Mouse (Mus musculus): Measurements from ENCODE around the gene Ppp3r2.

The Ppp3r2 gene

GRCm38 (mm10) chr4:49681812-49682211, at the start of gene Ppp3r2:
TSS of gene Ppp3r2 (minus strand) at chr4:49682024.
- DNase-seq: no peak

- no peak for DNase-seq
Observed at GRCm38 (mm10) chr4:49729326-49729725, 47.5 kb upstream of the Ppp3r2 start.

GRCm38 (mm10) chr4:49723908-49724307, 42.1 kb upstream of the Ppp3r2 start:
- DNase-seq: no peak

- no peak for DNase-seq
Observed at GRCm38 (mm10) chr4:49691405-49692194, 9.8 kb upstream of the Ppp3r2 start.

- DNase-seq: peak; percentile 23
Observed at GRCm38 (mm10) chr4:49688594-49689288, 6.9 kb upstream of the Ppp3r2 start.

- DNase-seq: no peak
Observed at GRCm38 (mm10) chr4:49680171-49680875, 1.5 kb downstream of the Ppp3r2 start.

- DNase-seq: no peak
Observed at GRCm38 (mm10) chr4:49676790-49677189, 5.0 kb downstream of the Ppp3r2 start.

GRCm38 (mm10) chr4:49676071-49676470, 5.8 kb downstream of the Ppp3r2 start:
- DNase-seq: no peak

GRCm38 (mm10) chr4:49664850-49665249, 17.0 kb downstream of the Ppp3r2 start:
- no peak for DNase-seq

GRCm38 (mm10) chr4:49662231-49662630, 19.6 kb downstream of the Ppp3r2 start:
- DNase-seq: no peak

- DNase-seq: no peak
Observed at GRCm38 (mm10) chr4:49661664-49662063, 20.2 kb downstream of the Ppp3r2 start.

GRCm38 (mm10) chr4:49659421-49659820, 22.4 kb downstream of the Ppp3r2 start:
- no peak for DNase-seq

- no peak for DNase-seq
Observed at GRCm38 (mm10) chr4:49639913-49640312, 41.9 kb downstream of the Ppp3r2 start.

GRCm38 (mm10) chr4:49637821-49638220, 44.0 kb downstream of the Ppp3r2 start:
- DNase-seq: no peak

GRCm38 (mm10) chr4:49632139-49632481, 49.7 kb downstream of the Ppp3r2 start:
- no peak for DNase-seq

GRCm38 (mm10) chr4:49631319-49632138, 50.3 kb downstream of the Ppp3r2 start, which contains the start of gene Rnf20:
TSS of gene Rnf20 (plus strand) at chr4:49632006.
- DNase-seq: peak; percentile 95

- DNase-seq: no peak
Observed at GRCm38 (mm10) chr4:49628941-49629340, 52.9 kb downstream of the Ppp3r2 start.
